ENCODE assay signal across 8 mouse cellular contexts in the genomic region with DNA sequence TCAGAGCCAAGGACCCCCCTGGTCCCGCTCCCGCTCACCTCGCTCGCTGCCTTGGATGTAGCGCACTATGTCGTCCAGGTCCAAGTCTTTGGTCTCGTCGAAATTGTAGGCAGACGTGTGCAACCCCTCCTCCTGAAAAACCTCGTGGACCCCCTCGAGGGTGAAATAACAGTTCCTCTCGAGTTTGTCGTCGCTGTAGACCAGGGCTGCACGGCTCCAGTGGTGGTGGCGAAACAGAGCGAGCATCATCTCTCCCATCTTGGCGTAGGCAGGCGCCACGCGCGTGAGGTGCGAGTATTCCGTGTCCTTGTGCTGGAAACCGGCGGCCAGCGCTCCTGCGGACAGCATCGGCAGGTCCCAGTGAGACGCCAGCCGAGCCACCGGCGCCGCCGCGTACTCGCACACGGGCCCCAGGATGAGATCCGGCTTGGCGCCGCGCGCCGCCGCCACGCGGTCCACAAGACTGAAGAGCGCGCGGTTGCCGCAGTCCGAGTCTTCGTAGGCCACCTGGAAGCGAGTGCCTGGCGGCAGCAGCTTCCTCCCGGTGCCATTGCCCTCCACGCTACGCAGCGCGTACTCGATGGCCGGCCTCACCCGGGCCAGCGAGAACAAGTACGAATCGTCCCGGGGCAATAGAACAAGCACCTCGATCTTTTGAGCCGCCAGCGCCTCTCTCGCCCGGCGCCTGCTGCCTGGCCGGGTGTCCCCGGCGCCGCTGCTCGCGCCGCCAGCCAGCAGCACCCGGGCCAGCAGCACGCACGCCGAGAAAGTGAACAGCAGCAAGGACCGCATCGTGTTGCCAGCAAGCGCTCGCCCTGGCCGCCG. TPM values are rescaled to one million over a fixed set of nuclear protein-coding genes. Genes with fewer than 3 reads are reported as not detected.
DNase-seq lines count a peak whose midpoint lies in the region; ATAC-seq and TF ChIP-seq lines count a peak whose summit lies in the region.

No protein-coding gene starts in this region.

- no peak for TF ChIP-seq POLR2A in small intestine, adult 2 months (IDR thresholded peaks at IDR 0.05; ENCODE audit: low read depth, low read length)

- WGBS in embryonic facial prominence, embryonic 14.5 days: 2% methylated on average over 76 of the region's 90 CpGs
- under 1% methylated on average over 90 of the region's 90 CpGs for WGBS in heart, postnatal 0 days
- WGBS in small intestine, adult 2 months: 2% methylated on average over 90 of the region's 90 CpGs

- peak overlapping the region; percentile 55; the same call in 1 of the 2 replicates for H3K27ac ChIP-seq in embryonic facial prominence, embryonic 14.5 days (replicated peaks; ENCODE audit: low read depth, low read length)
- peak overlapping the region; percentile 33 for H3K27ac ChIP-seq in heart, postnatal 0 days (ENCODE audit: low read depth)
- no peak overlapping the region for H3K27ac ChIP-seq in small intestine, adult 2 months (ENCODE audit: insufficient read depth, low read depth, low read length)

- DNase-seq in ovary, postnatal 10 days (ENCODE audit: low spot score): peak; percentile 10
- DNase-seq in ovary, adult 18-20 months (ENCODE audit: low spot score): no peak
- peak; percentile 48 for DNase-seq in embryonic facial prominence, embryonic 14.5 days (ENCODE audit: low spot score)
- DNase-seq in heart, postnatal 0 days (ENCODE audit: low spot score): no peak
- peak; percentile 26 to 55 for DNase-seq in kidney, postnatal 25 days
- DNase-seq in cerebellum, adult 8-10 months: no peak

- H3K4me1 ChIP-seq in embryonic facial prominence, embryonic 14.5 days (ENCODE audit: control insufficient read depth, insufficient read depth, low read length): peaks cover 10% of the 10 kb centered on the region
- peaks cover 17% of the 10 kb centered on the region for H3K4me1 ChIP-seq in heart, postnatal 0 days (ENCODE audit: control insufficient read depth, insufficient read depth)
- no peaks in the 10 kb centered on the region; the same call in 1 of the 2 replicates for H3K4me1 ChIP-seq in small intestine, adult 2 months (ENCODE audit: control insufficient read depth, insufficient read depth, insufficient read length, low read length)

- H3K36me3 ChIP-seq in embryonic facial prominence, embryonic 14.5 days (ENCODE audit: control insufficient read depth, insufficient read depth, low read length): no peaks in the 10 kb centered on the region
- no peaks in the 10 kb centered on the region for H3K36me3 ChIP-seq in heart, postnatal 0 days (replicated peaks; ENCODE audit: control insufficient read depth, insufficient read depth, low read length)
- no peaks in the 10 kb centered on the region for H3K36me3 ChIP-seq in small intestine, adult 2 months (ENCODE audit: control insufficient read depth, insufficient read depth, low read length)

- ATAC-seq in embryonic facial prominence, embryonic 14.5 days (ENCODE audit: low read depth): no peak
- peak; percentile 12; the same call in 1 of the 2 replicates for ATAC-seq in heart, postnatal 0 days (ENCODE audit: insufficient read depth, low read depth)
- ATAC-seq in megakaryocyte progenitor cell, adult 5-6 weeks (replicated peaks; ENCODE audit: poor library complexity): peak; percentile 19; the same call in 1 of the 2 replicates

- peak overlapping the region; percentile 68 for H3K9ac ChIP-seq in embryonic facial prominence, embryonic 14.5 days (ENCODE audit: low read depth, low read length)
- peak overlapping the region; percentile 50 for H3K9ac ChIP-seq in heart, postnatal 0 days (replicated peaks; ENCODE audit: low read depth, low read length)

- no peak for TF ChIP-seq CTCF in heart, postnatal 0 days (IDR thresholded peaks at IDR 0.05; ENCODE audit: low read depth)
- TF ChIP-seq CTCF in small intestine, adult 2 months (IDR thresholded peaks at IDR 0.05; ENCODE audit: extremely low read depth, insufficient read length, insufficient replicate concordance, low read depth, low read length): no peak

- no peaks in the 10 kb centered on the region for H3K9me3 ChIP-seq in embryonic facial prominence, embryonic 14.5 days (ENCODE audit: control insufficient read depth, low read length)
- H3K9me3 ChIP-seq in heart, postnatal 0 days (replicated peaks; ENCODE audit: control insufficient read depth, low read length): no peaks in the 10 kb centered on the region

- TF ChIP-seq EP300 in heart, postnatal 0 days (IDR thresholded peaks at IDR 0.05; ENCODE audit: low read depth): no peak

- peaks cover 42% of the 10 kb centered on the region for H3K27me3 ChIP-seq in embryonic facial prominence, embryonic 14.5 days (replicated peaks; ENCODE audit: control insufficient read depth, insufficient read depth, low read length)
- peaks cover 32% of the 10 kb centered on the region for H3K27me3 ChIP-seq in heart, postnatal 0 days (ENCODE audit: control insufficient read depth, insufficient read depth, low read length)
- peaks cover 36% of the 10 kb centered on the region for H3K27me3 ChIP-seq in small intestine, adult 2 months (ENCODE audit: control insufficient read depth, insufficient read depth, low read length)

- H3K4me2 ChIP-seq in embryonic facial prominence, embryonic 14.5 days (ENCODE audit: low read depth, low read length): peak overlapping the region; percentile 94
- peak overlapping the region; percentile 95 for H3K4me2 ChIP-seq in heart, postnatal 0 days (ENCODE audit: low read depth, low read length)

- peak overlapping the region; percentile 58 for H3K4me3 ChIP-seq in embryonic facial prominence, embryonic 14.5 days (ENCODE audit: low read depth, low read length)
- H3K4me3 ChIP-seq in heart, postnatal 0 days (ENCODE audit: low read depth, low read length): peak overlapping the region; percentile 68
- H3K4me3 ChIP-seq in small intestine, adult 2 months (ENCODE audit: low read depth, low read length): peak overlapping the region; percentile 57

RNA-seq across cellular contexts. Expression of a gene that starts 2.0 kb away (rescaled TPM):
- 5.4 and 5.9 TPM in 2 replicates for polyA plus RNA-seq in embryonic facial prominence, embryonic 14.5 days (2014; fragmentation: Nextera tagmentation; extraction: Ambion mirVana)
- total RNA-seq in heart, postnatal 0 days (2014; rRNA removed; ENCODE audit: low replicate concordance): 38.8 and 48.0 TPM in 2 replicates
- polyA plus RNA-seq in heart, postnatal 0 days (2015; fragmentation: Nextera tagmentation; extraction: Ambion mirVana): 5.3 and 6.3 TPM in 2 replicates
- not detected in 2 replicates for total RNA-seq in megakaryocyte progenitor cell, adult 5-6 weeks (2015)
- total RNA-seq in megakaryocyte progenitor cell, adult 5-6 weeks (2017): not detected in 2 replicates
- polyA plus RNA-seq in small intestine, adult 2 months (2012; rRNA removed): 0.75 and 1.0 TPM in 2 replicates

Comparison
In these comparisons a context has a peak if more than half of its experiments do, and no peak if none do; other contexts are left out.
1. DNase-seq: peak in ovary, postnatal 10 days (single experiment), embryonic facial prominence, embryonic 14.5 days (single experiment) and kidney, postnatal 25 days (2 of 2); none in ovary, adult 18-20 months (single experiment), heart, postnatal 0 days (single experiment) and cerebellum, adult 8-10 months (single experiment).
2. Peak in every context shown above with its lines, with median percentiles within 50 percentile points of each other: H3K4me3 ChIP-seq.